Mouse (Mus musculus) midbrain, embryonic 11.5 days (tissue): ENCODE results near the gene Unk. TPM values are rescaled to one million over a fixed set of nuclear protein-coding genes. Genes with fewer than 3 reads are reported as not detected.

ENCODE experiments used
- ATAC-seq: fragments of 200-750 bp; cut with Nextera tagmentation; 2 replicates; pipeline ENCODE4 v1.8.0; 2017; ENCODE audit warnings: moderate TSS enrichment, moderate library complexity; ENCODE audit not compliant: low FRiP score
- DNase-seq: peaks from one replicate; pipeline ENCODE4 v3.0.0; 2015; ENCODE audit warnings: low spot score; ENCODE audit errors: missing footprints
- H3K27ac ChIP-seq: fragments of 300-500 bp; sonication (generic); 2 replicates; pipeline ENCODE4 v1.5.1; 2014; ENCODE audit warnings: low read depth, low read length
- H3K27me3 ChIP-seq: fragments of 300-500 bp; sonication (generic); 2 replicates; pipeline ENCODE4 v1.6.1; 2014; ENCODE audit warnings: mild to moderate bottlenecking, low read length, moderate library complexity, mixed read lengths; ENCODE audit not compliant: control insufficient read depth, insufficient read depth
- H3K36me3 ChIP-seq: fragments of 300-500 bp; sonication (generic); 2 replicates; pipeline ENCODE4 v1.6.1; 2014; ENCODE audit warnings: mild to moderate bottlenecking, low read length, moderate library complexity, mixed read lengths; ENCODE audit not compliant: control insufficient read depth, insufficient read depth
- H3K4me1 ChIP-seq: fragments of 300-500 bp; sonication (generic); 2 replicates; pipeline ENCODE4 v1.6.1; 2014; ENCODE audit warnings: low read length; ENCODE audit not compliant: control insufficient read depth, insufficient read depth
- H3K4me2 ChIP-seq: fragments of 300-500 bp; sonication (generic); 2 replicates; pipeline ENCODE4 v1.6.1; 2014; ENCODE audit warnings: mild to moderate bottlenecking, moderate library complexity
- H3K4me3 ChIP-seq: fragments of 300-500 bp; sonication (generic); 2 replicates; pipeline ENCODE4 v1.5.1; 2014; ENCODE audit warnings: low read depth, low read length
- H3K9ac ChIP-seq: fragments of 300-500 bp; sonication (generic); 2 replicates; pipeline ENCODE4 v1.6.1; 2014; ENCODE audit warnings: low read length
- H3K9me3 ChIP-seq: fragments of 300-500 bp; sonication (generic); 2 replicates; pipeline ENCODE4 v1.6.1; 2016; ENCODE audit warnings: low read length; ENCODE audit not compliant: control insufficient read depth
- WGBS: fragments of 180-500 bp; shearing (Covaris S2); extraction: QIAGEN DNeasy Blood & Tissue Kit; methylation state at CpG from one replicate; pipeline ENCODE4 v1.1.7; 2014; 5-methylcytosine and 5-hydroxymethylcytosine counted together
- polyA plus RNA-seq: library from polyadenylated mRNA; unstranded; fragments of >200 nt; fragmentation: Nextera tagmentation; extraction: Ambion mirVana; gene quantifications from 2 replicates; pipeline ENCODE4 v1.2.1, GENCODE M21; 2014

The Unk gene
- polyA plus RNA-seq, 1 experiment from 2014 or later = 23.4 TPM

DNA sequence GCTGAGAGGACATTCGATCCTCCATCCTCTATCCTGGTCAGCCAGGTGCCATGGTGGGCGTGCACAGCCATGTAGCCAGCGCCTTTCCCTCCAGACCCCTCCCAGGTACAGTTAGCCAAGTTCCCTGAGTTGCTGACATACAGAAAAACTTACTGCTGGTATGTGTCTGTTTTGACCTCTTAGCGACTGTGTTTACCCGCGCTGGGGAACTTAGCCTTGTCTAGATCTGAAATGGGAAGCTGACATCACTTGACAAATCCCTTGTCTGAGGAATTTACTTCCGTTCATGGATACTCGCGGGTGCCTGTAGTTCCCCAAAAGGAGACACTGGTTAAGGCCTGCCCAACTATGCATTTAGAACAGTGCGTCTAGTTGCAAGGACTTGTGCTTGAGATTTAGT is 80.4 kb downstream of the Unk start:
- H3K4me3 ChIP-seq = no peak overlapping the region

More for the DNA sequence above, 80.4 kb downstream of the Unk start:
- 30% methylated on average over 10 of the region's 10 CpGs for WGBS
- Histone ChIP-seq H3K9me3 (no peaks in the 10 kb centered on the region), H3K9ac (no peak overlapping the region), H3K27ac (no peak overlapping the region), H3K36me3 (no peaks in the 10 kb centered on the region), H3K27me3 (peaks cover 55% of the 10 kb centered on the region), H3K4me2 (peak overlapping the region; percentile 23; the same call in 1 of the 2 replicates), H3K4me1 (peaks cover 23% of the 10 kb centered on the region)
- DNase-seq (no peak), ATAC-seq (no peak)

Other genes with a start within 250 kb of the Unk start
- gene Caskin2, start 216.7 kb upstream of the Unk start, polyA plus RNA-seq = 10.4 and 11.7 TPM in 2 replicates
- 20.8 and 21.7 TPM in 2 replicates for gene Tsen54, start 215.6 kb upstream of the Unk start, polyA plus RNA-seq
- gene Llgl2, start 206.3 kb upstream of the Unk start, polyA plus RNA-seq = 2.4 and 2.5 TPM in 2 replicates
- not detected in 2 replicates for gene Myo15b, start 171.9 kb upstream of the Unk start, polyA plus RNA-seq
- gene Smim5, start 130.4 kb upstream of the Unk start, polyA plus RNA-seq = 0.27 and 0.59 TPM in 2 replicates
- gene Smim6, start 118.3 kb upstream of the Unk start, polyA plus RNA-seq = 0.46 TPM in 1 of 2 replicates, not detected in the other
- 58.3 and 61.5 TPM in 2 replicates for gene Sap30bp, start 97.0 kb upstream of the Unk start, polyA plus RNA-seq
- gene Recql5, start 96.8 kb upstream of the Unk start, polyA plus RNA-seq = 16.1 and 18.4 TPM in 2 replicates
- 0.23 and 0.25 TPM in 2 replicates for gene Itgb4, start 55.6 kb upstream of the Unk start, polyA plus RNA-seq
- gene Galk1, start 17.6 kb upstream of the Unk start, polyA plus RNA-seq = 82.5 and 93.4 TPM in 2 replicates
- gene H3f3b, start 2.4 kb upstream of the Unk start, polyA plus RNA-seq = 1,982 and 2,171 TPM in 2 replicates
- 0.82 and 1.1 TPM in 2 replicates for gene Unc13d, start 47.6 kb downstream of the Unk start, polyA plus RNA-seq
- 84.9 and 86.8 TPM in 2 replicates for gene Wbp2, start 56.7 kb downstream of the Unk start, polyA plus RNA-seq
- 2.7 TPM in 2 replicates for gene Trim47, start 96.9 kb downstream of the Unk start, polyA plus RNA-seq
- gene Trim65, start 100.8 kb downstream of the Unk start, polyA plus RNA-seq = 1.3 TPM in 2 replicates
- 96.3 and 97.0 TPM in 2 replicates for gene Mrpl38, start 108.5 kb downstream of the Unk start, polyA plus RNA-seq
- 28.7 and 30.1 TPM in 2 replicates for gene Fbf1, start 137.8 kb downstream of the Unk start, polyA plus RNA-seq
- gene Ten1, start 168.5 kb downstream of the Unk start, polyA plus RNA-seq = 48.6 and 55.6 TPM in 2 replicates
- gene Acox1, start 168.7 kb downstream of the Unk start, polyA plus RNA-seq = 32.8 and 36.1 TPM in 2 replicates
- gene Evpl, start 207.8 kb downstream of the Unk start, polyA plus RNA-seq = 0.26 TPM in 2 replicates
- 72.8 and 78.6 TPM in 2 replicates for gene Srp68, start 243.9 kb downstream of the Unk start, polyA plus RNA-seq